Mouse (Mus musculus) midbrain, embryonic 15.5 days (tissue): Measurements from ENCODE around the gene AC170998.1. TPM values are rescaled to one million over a fixed set of nuclear protein-coding genes. Genes with fewer than 3 reads are reported as not detected.

Experiments used
- ATAC-seq: fragments of 200-750 bp; cut with Nextera tagmentation; replicated peaks from 2 replicates; pipeline ENCODE4 v1.8.0; 2017; ENCODE audit warnings: moderate TSS enrichment
- H3K27ac ChIP-seq: fragments of 300-500 bp; sonication (generic); 2 replicates; pipeline ENCODE4 v1.5.1; 2015; ENCODE audit warnings: mild to moderate bottlenecking, inconsistent platforms
- H3K27me3 ChIP-seq: fragments of 300-500 bp; sonication (generic); replicated peaks from 2 replicates; pipeline ENCODE4 v1.6.1; 2015; ENCODE audit warnings: inconsistent platforms
- H3K36me3 ChIP-seq: fragments of 300-500 bp; sonication (generic); replicated peaks from 2 replicates; pipeline ENCODE4 v1.6.1; 2015; ENCODE audit warnings: inconsistent platforms
- H3K4me1 ChIP-seq: fragments of 300-500 bp; sonication (generic); 2 replicates; pipeline ENCODE4 v1.6.1; 2015; ENCODE audit warnings: inconsistent platforms
- H3K4me2 ChIP-seq: fragments of 300-500 bp; sonication (generic); 2 replicates; pipeline ENCODE4 v1.6.1; 2015; ENCODE audit warnings: inconsistent platforms, mild to moderate bottlenecking, moderate library complexity
- H3K4me3 ChIP-seq: fragments of 300-500 bp; sonication (generic); 2 replicates; pipeline ENCODE4 v1.5.1; 2015; ENCODE audit warnings: mild to moderate bottlenecking, inconsistent platforms
- H3K9ac ChIP-seq: fragments of 300-500 bp; sonication (generic); 2 replicates; pipeline ENCODE4 v1.6.1; 2015; ENCODE audit warnings: mild to moderate bottlenecking, inconsistent platforms
- H3K9me3 ChIP-seq: fragments of 300-500 bp; sonication (generic); 2 replicates; pipeline ENCODE4 v1.6.1; 2016; ENCODE audit warnings: inconsistent platforms
- WGBS: fragments of 180-500 bp; shearing (Covaris S2); methylation state at CpG from one replicate; pipeline ENCODE4 v1.1.7; 2015; ENCODE audit warnings: mixed read lengths; 5-methylcytosine and 5-hydroxymethylcytosine counted together
- polyA plus RNA-seq: library from polyadenylated mRNA; unstranded; fragments of >200 nt; fragmentation: Nextera tagmentation; extraction: Ambion mirVana; gene quantifications from 2 replicates; pipeline ENCODE4 v1.2.1, GENCODE M21; 2015

Gene AC170998.1
- polyA plus RNA-seq, 1 experiment from 2014 or later, result 2.4 TPM

DNA sequence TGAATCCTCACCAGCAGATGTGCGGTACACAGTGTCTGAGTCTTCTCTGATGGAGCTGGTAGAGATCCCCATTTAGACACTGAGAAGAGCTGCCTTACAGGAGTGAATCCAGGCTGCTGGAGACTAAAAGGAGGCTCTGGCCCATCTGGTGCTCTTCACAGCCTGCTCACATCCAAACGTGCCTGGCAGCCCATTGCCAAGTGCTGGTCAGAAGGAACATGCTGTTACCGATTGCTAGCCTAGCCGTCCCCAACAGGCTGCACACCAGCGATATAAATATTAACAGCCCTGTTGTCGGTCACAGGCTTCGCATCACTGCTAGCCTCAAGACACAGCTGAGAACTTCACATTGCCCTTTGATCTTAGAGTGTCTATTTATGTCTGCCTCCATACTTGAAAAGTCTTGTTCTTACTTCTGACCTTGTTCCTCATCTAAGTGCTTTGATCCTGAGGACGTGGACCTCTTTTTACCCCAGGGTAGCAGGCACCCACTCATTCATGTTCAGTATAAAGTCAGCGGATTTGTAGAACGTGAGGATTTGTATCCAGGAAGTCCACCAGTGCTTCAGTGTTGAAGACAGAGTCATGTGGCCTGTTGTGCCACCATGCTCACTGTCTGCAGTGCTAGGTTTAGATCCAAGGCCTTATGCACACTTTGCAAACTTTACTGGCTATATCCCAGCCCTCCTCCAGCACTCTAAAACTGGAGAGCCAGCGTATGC lies 17.4 kb downstream of the AC170998.1 start:
- no peak overlapping the region for H3K4me3 ChIP-seq
- 94% methylated on average over 11 of the region's 11 CpGs for WGBS
- H3K9me3 ChIP-seq, result no peaks in the 10 kb centered on the region
- H3K36me3 ChIP-seq, result peaks cover 41% of the 10 kb centered on the region
- H3K27ac ChIP-seq, result no peak overlapping the region
- no peak for ATAC-seq
- H3K9ac ChIP-seq, result no peak overlapping the region
- H3K27me3 ChIP-seq, result no peaks in the 10 kb centered on the region
- no peak overlapping the region for H3K4me2 ChIP-seq
- H3K4me1 ChIP-seq, result no peaks in the 10 kb centered on the region

DNA sequence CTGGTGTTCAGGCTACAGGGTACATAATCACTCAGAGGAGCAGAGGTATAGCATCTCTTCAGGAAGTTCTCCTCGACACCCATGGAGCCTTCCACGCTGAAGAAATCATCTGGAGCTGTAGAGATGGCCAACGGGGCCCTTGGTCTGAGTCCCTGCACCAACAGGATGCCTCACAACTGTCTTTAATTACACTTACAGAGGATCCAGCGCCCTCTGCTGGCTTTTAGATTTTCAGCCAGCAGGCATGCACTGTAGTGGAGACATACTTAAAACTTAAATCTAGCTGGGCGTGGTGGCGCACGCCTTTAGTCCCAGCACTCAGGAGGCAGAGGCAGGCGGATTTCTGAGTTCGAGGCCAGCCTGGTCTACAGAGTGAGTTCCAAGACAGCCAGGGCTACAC lies 18.0 kb downstream of the AC170998.1 start:
- Histone ChIP-seq H3K9ac (no peak overlapping the region), H3K27ac (no peak overlapping the region), H3K4me3 (no peak overlapping the region), H3K36me3 (peaks cover 43% of the 10 kb centered on the region), H3K4me1 (no peaks in the 10 kb centered on the region), H3K9me3 (no peaks in the 10 kb centered on the region), H3K27me3 (no peaks in the 10 kb centered on the region), H3K4me2 (no peak overlapping the region)
- WGBS, result 91% methylated on average over 9 of the region's 9 CpGs
- no peak for ATAC-seq

DNA sequence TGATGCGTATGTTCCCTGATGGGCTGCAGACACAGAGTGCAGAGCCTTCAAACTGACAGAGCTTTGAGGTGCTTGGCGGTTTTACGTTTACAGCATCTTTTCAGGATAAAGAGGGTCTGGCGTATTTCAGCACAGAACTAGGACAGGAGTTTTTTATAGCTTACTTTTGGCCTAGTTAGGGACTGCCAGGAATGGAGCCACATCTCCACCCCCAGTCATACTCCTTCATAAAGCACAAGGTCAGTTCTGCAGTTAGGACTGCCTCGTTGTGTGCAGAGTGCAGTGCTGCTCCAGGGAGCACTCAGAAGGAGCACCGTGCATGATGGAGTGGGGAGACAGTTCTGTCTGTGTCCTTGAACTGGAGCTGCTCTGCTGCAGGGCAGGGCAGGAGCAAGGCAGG lies 19.9 kb downstream of the AC170998.1 start:
- WGBS, result 94% methylated on average over 6 of the region's 6 CpGs
- no peak for ATAC-seq
- Histone ChIP-seq H3K9me3 (no peaks in the 10 kb centered on the region), H3K27me3 (no peaks in the 10 kb centered on the region), H3K4me3 (no peak overlapping the region), H3K4me1 (no peaks in the 10 kb centered on the region), H3K36me3 (peaks cover 43% of the 10 kb centered on the region), H3K4me2 (no peak overlapping the region), H3K27ac (no peak overlapping the region), H3K9ac (no peak overlapping the region)

DNA sequence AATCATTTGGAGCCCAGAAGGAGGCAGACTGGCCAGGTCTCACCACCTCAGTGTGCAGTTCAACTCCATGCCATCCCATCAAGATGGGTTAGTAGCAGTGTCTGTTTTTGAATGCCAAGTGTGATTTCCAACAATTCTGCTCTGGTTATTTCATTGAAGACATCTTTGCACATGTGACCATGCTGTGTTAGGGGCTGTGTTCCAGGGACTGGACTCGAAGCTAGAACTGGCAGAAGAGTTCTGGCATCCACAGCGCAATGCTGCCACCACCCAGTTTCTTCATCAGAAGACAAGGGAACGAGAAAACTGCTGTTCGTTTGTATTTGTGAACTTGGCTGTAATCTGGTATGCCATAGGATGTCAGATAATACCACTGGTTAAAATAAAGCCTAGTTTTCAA lies 22.1 kb downstream of the AC170998.1 start:
- H3K27me3 ChIP-seq, result no peaks in the 10 kb centered on the region
- H3K4me1 ChIP-seq, result no peaks in the 10 kb centered on the region
- no peak overlapping the region for H3K4me3 ChIP-seq
- no peak overlapping the region for H3K4me2 ChIP-seq
- WGBS, result 93% methylated on average over 4 of the region's 4 CpGs
- peaks cover 35% of the 10 kb centered on the region for H3K36me3 ChIP-seq
- no peaks in the 10 kb centered on the region for H3K9me3 ChIP-seq
- H3K9ac ChIP-seq, result no peak overlapping the region
- ATAC-seq, result no peak
- no peak overlapping the region for H3K27ac ChIP-seq

DNA sequence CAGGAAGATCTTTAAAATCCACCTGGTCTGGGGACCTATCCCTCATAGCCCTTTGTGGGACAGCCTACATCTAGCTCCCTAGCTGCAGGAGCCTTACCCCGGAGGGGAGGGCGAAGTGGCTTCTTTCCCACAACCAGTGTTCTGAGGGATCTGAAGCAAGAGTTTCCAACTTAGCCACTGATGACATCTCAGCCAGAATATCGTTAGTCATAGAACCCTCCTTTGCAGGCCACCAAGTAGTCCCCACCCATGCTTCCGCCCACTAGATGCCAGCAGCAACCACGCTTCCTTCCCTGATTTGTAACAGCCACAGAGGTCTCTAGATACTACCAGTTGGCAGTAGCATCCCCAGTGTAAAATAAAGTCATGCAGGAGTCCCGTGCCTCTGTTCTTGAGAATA lies 24.7 kb downstream of the AC170998.1 start:
- WGBS, result 87% methylated on average over 6 of the region's 6 CpGs
- ATAC-seq, result no peak

DNA sequence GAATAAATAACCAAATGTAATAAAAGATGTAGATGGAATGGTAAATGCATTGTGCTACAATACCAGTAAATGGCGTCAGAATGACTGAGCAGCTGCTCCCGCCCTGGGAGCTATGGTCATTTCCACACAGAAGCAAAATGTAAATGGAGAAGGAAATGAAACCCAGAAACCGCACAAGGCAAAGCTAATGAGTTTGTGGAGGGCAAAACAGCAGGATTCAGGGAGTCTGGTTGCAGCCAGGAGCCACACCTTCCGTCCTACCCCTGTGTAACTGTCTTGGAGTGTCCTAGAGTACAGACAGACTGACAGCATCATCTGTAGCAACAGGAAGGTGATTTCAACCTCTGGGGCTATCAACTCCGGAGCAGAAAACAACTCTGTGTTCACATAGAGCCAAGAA lies 30.6 kb downstream of the AC170998.1 start:
- ATAC-seq, result no peak
- Histone ChIP-seq H3K36me3 (no peaks in the 10 kb centered on the region), H3K4me1 (no peaks in the 10 kb centered on the region), H3K27ac (no peak overlapping the region), H3K9me3 (no peaks in the 10 kb centered on the region), H3K9ac (no peak overlapping the region), H3K27me3 (no peaks in the 10 kb centered on the region), H3K4me2 (no peak overlapping the region), H3K4me3 (no peak overlapping the region)
- 74% methylated on average over 5 of the region's 5 CpGs for WGBS

More for the DNA sequence above, 24.7 kb downstream of the AC170998.1 start:
- H3K4me3 ChIP-seq, result no peak overlapping the region
- no peak overlapping the region for H3K9ac ChIP-seq
- H3K4me2 ChIP-seq, result no peak overlapping the region
- peaks cover 14% of the 10 kb centered on the region for H3K36me3 ChIP-seq
- no peak overlapping the region for H3K27ac ChIP-seq
- H3K9me3 ChIP-seq, result no peaks in the 10 kb centered on the region
- no peaks in the 10 kb centered on the region for H3K27me3 ChIP-seq
- no peaks in the 10 kb centered on the region for H3K4me1 ChIP-seq

DNA sequence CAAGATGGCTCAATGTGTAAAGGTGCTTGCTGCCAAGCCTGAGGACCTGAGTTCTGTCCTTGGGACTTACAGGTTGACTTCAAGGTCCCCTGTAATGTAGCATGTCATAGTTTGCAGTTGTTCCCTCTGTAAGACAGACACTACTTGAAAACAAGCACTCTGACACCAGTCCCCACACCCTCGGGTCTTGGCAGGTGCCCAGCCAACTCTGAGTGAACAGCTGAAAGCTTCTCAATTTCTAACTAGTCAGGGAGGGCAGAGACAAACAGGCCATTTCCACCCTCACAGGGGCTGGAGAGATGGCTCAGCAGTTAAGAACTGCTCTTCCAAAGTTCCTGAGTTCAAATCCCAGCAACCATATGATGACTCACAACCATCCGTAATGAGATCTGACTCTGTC lies 31.6 kb downstream of the AC170998.1 start:
- no peaks in the 10 kb centered on the region for H3K36me3 ChIP-seq
- no peaks in the 10 kb centered on the region for H3K27me3 ChIP-seq
- ATAC-seq, result no peak
- H3K4me2 ChIP-seq, result no peak overlapping the region
- no peaks in the 10 kb centered on the region for H3K9me3 ChIP-seq
- WGBS, result 80% methylated on average over 2 of the region's 2 CpGs
- no peaks in the 10 kb centered on the region for H3K4me1 ChIP-seq
- no peak overlapping the region for H3K27ac ChIP-seq
- H3K4me3 ChIP-seq, result no peak overlapping the region
- no peak overlapping the region for H3K9ac ChIP-seq

DNA sequence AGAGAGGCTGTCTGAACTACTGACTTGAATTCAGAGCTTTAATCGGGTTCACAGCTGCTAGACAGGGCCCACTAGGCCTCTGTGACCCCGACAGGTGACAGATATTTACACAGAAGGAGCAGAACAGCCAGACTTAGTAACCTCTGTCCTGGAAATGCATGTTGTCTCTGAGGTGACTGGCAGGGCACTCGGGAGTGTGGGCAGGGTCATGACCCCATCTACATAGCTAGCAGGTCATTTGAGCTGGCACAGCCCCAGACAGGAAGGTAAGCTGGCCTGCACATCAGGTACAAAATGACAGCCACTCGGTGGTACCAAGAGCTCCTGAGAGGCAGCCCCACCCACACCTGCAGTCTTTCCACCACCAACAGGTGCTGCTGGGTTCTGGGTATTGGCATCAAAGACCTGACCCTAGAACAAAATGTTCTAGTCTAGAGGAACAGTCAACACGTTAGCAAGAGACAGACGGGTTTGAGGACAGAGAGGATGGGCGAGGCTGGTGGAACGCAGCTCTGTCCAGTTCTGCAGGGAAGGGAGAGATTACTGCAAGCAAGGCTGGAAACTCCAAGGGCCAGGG lies 34.9 kb downstream of the AC170998.1 start:
- Histone ChIP-seq H3K4me3 (no peak overlapping the region), H3K27ac (no peak overlapping the region), H3K9ac (no peak overlapping the region), H3K27me3 (no peaks in the 10 kb centered on the region), H3K4me2 (no peak overlapping the region), H3K9me3 (no peaks in the 10 kb centered on the region), H3K36me3 (no peaks in the 10 kb centered on the region), H3K4me1 (no peaks in the 10 kb centered on the region)
- 77% methylated on average over 8 of the region's 8 CpGs for WGBS
- ATAC-seq, result no peak

DNA sequence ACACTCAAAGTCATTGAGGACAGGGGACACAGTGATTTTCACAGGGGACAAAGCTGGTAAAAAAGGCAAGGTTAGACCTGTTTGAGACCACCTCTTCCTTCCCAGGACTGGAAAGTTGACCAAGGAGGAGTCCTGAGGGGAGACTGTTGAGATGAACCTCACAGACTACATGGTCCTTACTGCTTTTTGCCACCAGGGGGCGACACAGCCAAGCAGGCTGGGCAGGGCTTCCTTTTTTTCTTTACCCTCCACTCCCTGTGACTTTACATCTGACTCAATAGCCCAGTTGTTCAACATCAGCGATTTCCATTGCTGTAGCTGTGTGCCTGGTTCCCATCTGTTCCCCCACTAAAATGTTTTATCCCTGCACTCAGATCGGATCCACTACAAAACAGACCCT lies 36.0 kb downstream of the AC170998.1 start:
- Histone ChIP-seq H3K4me1 (no peaks in the 10 kb centered on the region), H3K4me3 (no peak overlapping the region), H3K27me3 (no peaks in the 10 kb centered on the region), H3K36me3 (no peaks in the 10 kb centered on the region), H3K9me3 (no peaks in the 10 kb centered on the region), H3K27ac (no peak overlapping the region), H3K9ac (no peak overlapping the region), H3K4me2 (no peak overlapping the region)
- WGBS, result 16% methylated on average over 3 of the region's 3 CpGs
- ATAC-seq, result no peak

DNA sequence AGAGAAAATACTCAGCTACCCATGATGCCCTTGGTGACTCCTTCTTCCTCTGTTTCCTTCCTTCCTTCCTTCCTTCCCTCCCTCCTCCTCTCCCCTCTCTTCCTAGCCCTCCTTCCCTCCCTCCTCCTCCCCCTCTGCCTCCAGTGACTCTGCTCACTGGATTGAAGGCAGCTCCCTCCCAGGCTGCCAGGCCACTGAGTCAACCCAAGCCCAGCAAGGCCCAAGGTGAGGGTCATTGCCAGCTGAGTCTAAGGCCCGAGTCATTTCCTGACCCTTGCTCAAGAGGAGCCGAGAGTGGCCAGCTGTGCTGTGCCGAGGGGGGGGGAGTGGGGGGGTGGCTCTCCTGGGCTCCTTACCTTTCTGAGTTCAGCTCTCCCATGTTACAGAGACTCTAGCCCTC lies 40.3 kb downstream of the AC170998.1 start:
- Histone ChIP-seq H3K9ac (no peak overlapping the region), H3K4me2 (no peak overlapping the region), H3K4me3 (no peak overlapping the region), H3K36me3 (no peaks in the 10 kb centered on the region), H3K4me1 (peaks cover 15% of the 10 kb centered on the region), H3K9me3 (no peaks in the 10 kb centered on the region), H3K27ac (no peak overlapping the region), H3K27me3 (peaks cover 30% of the 10 kb centered on the region)
- ATAC-seq, result no peak
- WGBS, result 78% methylated on average over 3 of the region's 3 CpGs

DNA sequence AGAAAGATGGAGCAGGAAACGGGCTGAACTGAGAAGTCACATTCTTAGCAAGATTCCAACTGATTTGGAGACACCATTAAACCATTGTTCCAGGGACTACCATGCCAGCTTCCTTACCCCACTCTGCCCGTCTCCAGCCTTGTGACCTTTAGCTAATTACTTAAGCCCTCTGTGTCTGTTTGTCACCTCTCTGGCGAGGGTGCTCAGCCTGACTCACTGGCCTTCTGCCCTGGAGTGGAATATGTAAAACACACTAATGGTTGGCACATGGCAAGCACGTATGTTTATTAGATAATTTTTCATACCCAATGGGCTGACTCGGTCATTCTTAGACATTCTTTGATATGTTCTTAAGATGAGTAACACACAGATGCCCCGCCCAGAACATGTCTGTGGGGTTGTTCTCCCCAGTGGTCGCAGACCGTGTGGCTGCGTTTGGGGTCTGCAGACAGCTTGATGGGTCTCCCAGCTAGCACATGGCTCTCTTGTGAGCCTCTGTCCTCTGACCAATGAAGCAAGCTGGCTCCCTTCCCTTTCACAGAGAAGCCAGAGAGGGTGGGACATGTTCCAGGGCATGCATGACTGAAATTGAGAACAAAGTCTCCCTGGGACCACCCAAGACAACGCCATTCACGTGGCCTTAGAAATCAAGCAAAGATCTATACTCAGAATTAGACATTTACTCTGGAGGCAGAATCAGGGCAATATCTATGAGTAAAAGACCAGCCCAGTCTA lies 41.1 kb downstream of the AC170998.1 start:
- Histone ChIP-seq H3K4me1 (peaks cover 15% of the 10 kb centered on the region), H3K9me3 (no peaks in the 10 kb centered on the region), H3K27ac (no peak overlapping the region), H3K27me3 (peaks cover 30% of the 10 kb centered on the region), H3K36me3 (no peaks in the 10 kb centered on the region), H3K4me3 (no peak overlapping the region), H3K4me2 (no peak overlapping the region), H3K9ac (no peak overlapping the region)
- 68% methylated on average over 11 of the region's 11 CpGs for WGBS
- ATAC-seq, result no peak

DNA sequence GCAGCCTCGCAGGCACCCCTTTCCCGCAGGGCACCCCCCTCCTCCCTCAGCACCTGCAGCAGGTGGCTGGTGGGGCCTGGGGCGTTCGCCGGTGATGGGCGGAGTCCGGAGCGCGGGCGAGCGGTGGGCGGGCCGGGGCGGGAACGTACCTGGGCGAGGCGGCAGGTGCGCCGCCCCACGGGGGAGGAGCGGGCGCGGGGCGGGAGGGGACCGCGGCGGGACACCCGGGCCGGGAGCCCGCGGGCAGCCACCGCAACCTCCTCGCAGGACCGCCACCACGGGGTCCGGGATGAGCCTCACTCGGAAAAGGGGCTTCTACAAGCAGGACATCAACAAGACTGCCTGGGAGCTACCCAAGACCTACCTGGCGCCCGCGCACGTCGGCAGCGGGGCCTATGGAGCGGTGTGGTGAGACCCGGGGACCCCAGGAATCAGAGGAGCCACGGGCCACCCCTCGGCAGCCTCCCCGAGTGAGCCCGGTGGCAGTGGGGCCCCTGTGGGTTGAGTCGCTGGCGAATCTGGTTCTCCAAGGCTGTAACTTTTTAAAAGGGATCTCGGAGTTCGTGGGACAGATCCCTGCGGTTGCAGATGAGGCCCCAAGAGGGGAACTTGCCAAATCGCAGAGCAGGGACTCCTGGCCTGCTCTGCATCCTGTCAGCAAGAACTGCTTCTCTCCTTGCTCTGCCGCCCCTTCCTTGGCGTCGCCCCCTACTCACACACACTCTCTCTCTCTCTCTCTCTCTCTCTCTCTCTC lies 43.4 kb downstream of the AC170998.1 start, which contains the start of gene Mapk13:
Mapk13 (plus strand) TSS at position 177 of the 754 bp plus-strand sequence.
- peaks cover 15% of the 10 kb centered on the region for H3K4me1 ChIP-seq
- H3K9ac ChIP-seq, result peak within 1 kb of the TSS; percentile 24; the same call in 1 of the 2 replicates
- no peaks in the 10 kb centered on the region for H3K36me3 ChIP-seq
- H3K27me3 ChIP-seq, result peaks cover 30% of the 10 kb centered on the region
- peak within 1 kb of the TSS; percentile 34 for H3K4me3 ChIP-seq
- no peak within 1 kb of the TSS for H3K27ac ChIP-seq
- 2% methylated on average over 55 of the region's 58 CpGs for WGBS
- H3K9me3 ChIP-seq, result no peaks in the 10 kb centered on the region
- ATAC-seq, result no peak
- peak within 1 kb of the TSS; percentile 80 for H3K4me2 ChIP-seq
